Mouse (Mus musculus): ENCODE measurements at regions not wholly inside any gene's neighbourhood (a gene's known extent, or its start where the extent isn't known, plus 50 kb on each side); places are given as distances from the start of the nearest gene placed in this dataset.
"Not testable (repeated sequence)": the region's sequence is repeated elsewhere in the genome, so short reads cannot be mapped to it uniquely, and the experiment has no call there.

DNA sequence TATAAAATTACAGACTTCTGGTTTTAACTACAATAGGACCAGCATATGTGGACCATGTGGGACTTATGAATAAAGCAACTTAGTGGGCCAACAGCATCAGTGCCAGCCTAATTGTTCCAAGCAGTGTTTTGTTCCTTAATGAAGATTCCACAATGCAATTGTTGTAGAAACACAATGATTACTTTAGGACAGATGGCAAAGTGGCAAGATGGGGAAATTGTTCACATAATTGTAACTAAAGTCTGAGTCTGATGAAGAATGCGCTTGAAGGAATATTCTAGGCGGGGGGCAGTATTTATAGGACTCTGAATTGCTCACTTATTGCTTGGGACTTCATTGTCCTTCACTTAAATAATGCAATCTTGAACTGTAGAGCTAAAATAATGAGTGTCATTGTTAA is 253.4 kb upstream of the Kcnj3 start:
- in situ Hi-C loops (cut with MboI; ENCODE audit: low pct_unique_long_range_greater_than_20kb in 1 of 2, low sequenced_read_pairs in 2 of 2, unreplicated experiment in 1 of 2) = no loop called here

DNA sequence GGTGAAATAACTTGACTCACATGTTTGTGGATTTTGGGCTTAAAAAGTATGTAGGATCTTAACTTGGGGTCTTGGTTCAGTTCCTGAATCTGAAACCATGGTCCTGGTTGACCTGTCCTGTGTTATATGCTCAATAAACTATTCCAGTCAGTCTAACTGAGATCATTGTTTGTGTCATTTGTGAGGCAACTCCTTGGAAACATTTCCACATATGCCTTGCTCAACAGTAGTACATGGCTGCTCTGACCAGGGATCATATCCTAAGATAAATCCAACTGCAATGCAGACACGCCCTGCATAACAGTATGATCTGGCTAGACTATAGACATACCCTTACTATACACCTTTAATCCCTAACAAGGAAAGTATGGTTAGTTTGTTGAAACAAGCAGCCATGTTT is 228.9 kb upstream of the Kcnj3 start:
- in situ Hi-C loops (cut with MboI; ENCODE audit: low pct_unique_long_range_greater_than_20kb in 1 of 2, low sequenced_read_pairs in 2 of 2, unreplicated experiment in 1 of 2) = no loop called here

DNA sequence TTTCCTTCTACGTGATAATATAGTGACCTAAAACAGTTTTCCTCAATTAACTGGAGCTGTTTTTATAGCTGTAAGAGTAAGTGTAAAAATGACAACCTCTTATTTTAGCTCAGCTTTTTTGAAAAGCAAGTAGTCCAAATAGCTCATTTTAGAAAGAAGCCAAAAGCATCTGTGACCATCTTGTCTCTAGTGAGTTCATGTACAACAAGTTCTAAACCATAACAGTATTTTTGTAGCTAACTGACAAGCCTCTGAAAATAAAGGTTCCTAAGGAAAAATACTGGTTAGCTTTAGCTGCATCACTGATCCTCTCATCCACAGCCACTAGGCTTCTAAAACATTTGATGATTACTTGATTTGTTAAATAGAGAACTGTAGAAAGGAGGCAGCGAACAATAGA is 227.2 kb upstream of the Kcnj3 start:
- in situ Hi-C loops (cut with MboI; ENCODE audit: low pct_unique_long_range_greater_than_20kb in 1 of 2, low sequenced_read_pairs in 2 of 2, unreplicated experiment in 1 of 2) = no loop called here

DNA sequence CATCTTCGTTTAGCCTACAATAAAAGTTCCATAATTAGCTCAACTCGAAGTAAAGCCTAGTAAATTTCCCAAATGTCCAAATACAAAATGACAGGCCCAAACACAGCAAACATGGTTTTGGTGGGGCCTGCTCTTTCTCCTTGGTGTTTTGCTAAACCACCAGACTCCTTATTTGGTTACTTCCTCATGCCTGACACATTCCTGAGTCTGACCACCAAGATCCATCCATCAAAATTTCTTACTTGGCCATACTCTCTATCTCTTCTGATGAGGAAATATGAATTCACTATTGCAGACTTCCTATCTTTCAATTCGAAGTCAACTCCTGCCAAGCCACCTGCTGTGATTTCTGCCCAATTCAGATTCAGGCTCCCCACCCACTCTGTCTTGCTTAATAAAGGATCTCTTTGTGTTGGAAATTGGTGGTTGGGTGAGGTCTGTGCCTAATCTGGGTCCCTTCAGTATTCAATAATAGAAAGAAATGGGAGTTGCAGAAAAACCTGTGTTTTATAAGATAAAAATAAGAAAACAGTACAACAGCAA is 225.9 kb upstream of the Kcnj3 start:
- in situ Hi-C loops (cut with MboI; ENCODE audit: low pct_unique_long_range_greater_than_20kb in 1 of 2, low sequenced_read_pairs in 2 of 2, unreplicated experiment in 1 of 2) = no loop called here

DNA sequence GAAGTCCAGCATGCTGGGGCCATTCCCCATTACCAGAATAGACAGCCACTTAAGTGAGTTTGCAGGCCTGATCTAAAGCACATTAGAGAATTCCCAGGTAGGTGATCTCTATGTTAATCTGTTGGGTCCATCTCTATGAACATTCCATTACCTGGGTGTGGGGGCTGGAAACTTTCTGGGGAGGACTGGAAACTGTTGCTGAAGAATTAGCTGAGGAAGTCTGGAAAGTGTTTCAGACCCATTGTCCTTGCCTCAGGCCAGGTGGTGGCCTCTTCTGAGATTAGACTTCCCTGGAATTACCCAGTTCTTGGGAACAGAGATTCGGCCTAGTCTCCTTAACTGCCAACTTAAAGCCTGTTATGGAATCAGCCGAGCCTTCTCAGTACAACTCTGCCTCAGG is 224.5 kb upstream of the Kcnj3 start:
- in situ Hi-C loops (cut with MboI; ENCODE audit: low pct_unique_long_range_greater_than_20kb in 1 of 2, low sequenced_read_pairs in 2 of 2, unreplicated experiment in 1 of 2) = no loop called here

DNA sequence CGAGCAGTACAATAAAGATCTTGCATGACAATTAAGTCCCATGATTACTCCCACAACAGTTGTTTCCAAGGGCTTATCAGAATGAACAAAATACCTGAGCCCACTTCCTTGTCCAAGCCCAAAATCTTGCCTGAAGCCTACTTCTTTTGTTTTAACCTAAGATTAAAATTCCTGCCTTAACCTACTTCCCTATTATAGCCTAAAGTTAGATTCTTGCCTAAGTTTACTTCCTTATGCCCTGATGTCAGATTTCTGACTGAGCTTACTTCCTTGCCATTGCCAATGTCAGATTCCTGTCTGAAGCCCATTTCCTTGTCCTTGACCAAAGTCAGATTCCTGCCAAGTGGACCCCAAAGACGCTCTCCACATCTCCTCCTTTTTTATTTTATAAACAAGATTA is 213.7 kb upstream of the Kcnj3 start:
- in situ Hi-C loops (cut with MboI; ENCODE audit: low pct_unique_long_range_greater_than_20kb in 1 of 2, low sequenced_read_pairs in 2 of 2, unreplicated experiment in 1 of 2) = no loop called here

DNA sequence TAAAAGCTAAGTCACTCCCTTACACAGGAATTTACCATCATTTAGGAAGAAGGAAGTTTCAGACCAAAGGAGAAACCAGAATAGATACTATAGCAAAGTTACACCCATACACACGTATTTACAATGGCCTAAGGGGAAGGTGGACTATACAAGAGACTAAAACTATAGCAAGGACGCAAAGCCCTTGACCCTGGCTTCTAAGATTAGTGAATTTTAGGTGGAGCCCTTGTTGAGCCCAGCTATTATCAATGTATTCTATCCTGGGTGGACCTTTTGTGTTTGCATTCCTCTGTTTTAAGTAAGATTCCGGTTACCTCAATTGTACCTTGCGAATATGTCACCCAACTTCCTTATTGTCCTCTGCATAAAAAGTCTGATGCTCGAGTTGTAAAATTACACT is 213.0 kb upstream of the Kcnj3 start:
- in situ Hi-C loops (cut with MboI; ENCODE audit: low pct_unique_long_range_greater_than_20kb in 1 of 2, low sequenced_read_pairs in 2 of 2, unreplicated experiment in 1 of 2) = not testable (repeated sequence)

DNA sequence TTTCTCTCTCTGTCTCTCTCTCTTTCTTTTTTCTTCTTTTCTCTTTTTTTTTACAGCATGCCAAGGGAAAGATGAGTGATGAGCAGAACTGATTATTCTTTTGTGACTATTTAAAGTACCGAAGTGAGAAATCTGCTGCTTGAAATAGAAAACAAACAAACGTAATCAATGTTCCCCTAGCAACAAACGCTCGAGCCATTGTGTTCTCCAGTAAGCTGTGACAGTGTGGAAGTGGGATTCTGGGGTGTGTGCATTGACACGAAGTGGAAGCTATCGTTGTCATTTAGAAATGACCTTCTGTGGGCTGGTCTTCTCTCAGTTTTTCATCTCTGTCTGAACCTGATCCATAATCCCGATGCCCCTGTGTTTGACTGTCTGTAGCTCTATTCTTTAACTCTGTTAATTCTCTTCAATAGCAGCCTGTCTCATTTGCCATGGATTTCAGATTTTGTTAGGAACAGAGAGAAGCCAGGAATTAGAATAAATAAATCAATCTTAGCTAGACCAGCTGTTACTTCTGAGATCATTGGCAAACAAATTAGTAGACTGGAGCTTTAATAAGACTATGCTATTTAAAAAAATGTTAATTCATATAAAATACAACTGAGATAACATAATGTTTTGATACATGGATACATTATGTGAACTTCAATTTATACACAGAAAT is 207.5 kb upstream of the Kcnj3 start:
- in situ Hi-C loops (cut with MboI; ENCODE audit: low pct_unique_long_range_greater_than_20kb in 1 of 2, low sequenced_read_pairs in 2 of 2, unreplicated experiment in 1 of 2) = no loop called here

DNA sequence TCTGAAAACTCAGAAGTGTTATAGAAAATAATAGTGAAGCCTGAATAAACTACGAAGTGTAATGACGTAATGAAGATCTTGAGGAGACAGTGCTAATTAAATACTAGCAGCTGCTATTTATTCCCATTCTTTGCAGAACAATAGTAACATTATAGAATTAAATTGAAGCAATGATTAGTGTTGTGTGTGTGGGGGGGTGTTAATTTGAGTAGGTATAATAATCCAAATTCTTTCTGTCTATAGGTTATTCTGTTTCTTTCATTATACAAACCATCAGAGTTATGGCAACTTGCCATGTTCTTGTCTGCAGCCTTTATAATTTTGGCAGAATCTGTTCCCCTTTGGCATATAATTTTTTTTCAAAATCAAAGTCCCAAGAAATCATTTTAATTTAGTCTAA is 203.9 kb upstream of the Kcnj3 start:
- in situ Hi-C loops (cut with MboI; ENCODE audit: low pct_unique_long_range_greater_than_20kb in 1 of 2, low sequenced_read_pairs in 2 of 2, unreplicated experiment in 1 of 2) = no loop called here

DNA sequence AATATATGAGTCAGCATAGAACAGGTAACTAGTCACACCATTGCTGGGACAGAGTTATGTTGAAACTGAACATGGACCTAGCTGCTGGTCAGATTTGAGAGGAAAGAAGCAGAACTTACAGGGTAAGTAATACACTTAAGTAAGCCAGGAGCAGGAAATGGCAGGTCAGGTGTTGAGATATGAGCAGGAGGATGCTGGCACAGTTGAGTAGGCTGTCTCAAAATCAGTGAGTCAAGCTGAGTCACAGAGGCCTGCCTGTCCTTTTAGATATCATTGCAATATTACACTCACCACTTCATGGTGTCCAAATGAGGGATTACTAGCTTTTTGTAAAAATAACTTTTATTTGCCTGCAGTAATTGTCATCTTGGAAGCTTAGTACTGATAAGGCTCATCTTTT is 182.6 kb upstream of the Kcnj3 start:
- in situ Hi-C loops (cut with MboI; ENCODE audit: low pct_unique_long_range_greater_than_20kb in 1 of 2, low sequenced_read_pairs in 2 of 2, unreplicated experiment in 1 of 2) = no loop called here

DNA sequence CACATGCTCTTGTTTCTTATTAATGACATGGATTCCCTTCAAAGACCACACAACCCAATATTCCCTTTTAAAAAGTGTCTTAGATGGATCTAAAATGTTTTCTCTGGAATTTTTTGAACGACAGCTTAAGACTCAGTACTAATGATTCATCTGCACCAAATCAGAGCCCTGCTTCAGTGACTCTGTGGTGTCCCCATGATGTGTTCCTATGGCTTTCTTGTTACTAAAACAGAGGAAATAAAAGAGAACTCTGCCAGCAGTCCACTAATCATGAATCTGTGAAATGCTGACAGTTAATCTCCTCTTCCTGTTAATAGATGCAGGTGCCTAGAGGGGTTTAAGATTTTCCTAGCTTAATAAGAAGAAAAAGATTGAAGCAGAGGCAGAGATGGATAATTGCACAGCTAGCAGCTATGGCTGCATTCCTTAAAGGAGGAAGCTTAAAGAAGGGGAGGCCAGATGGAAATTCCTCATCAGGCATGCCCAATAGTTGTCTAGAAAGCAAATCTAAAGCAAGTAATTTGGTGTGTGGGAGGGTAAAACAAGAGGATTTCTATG is 173.0 kb upstream of the Kcnj3 start:
- in situ Hi-C loops (cut with MboI; ENCODE audit: low pct_unique_long_range_greater_than_20kb in 1 of 2, low sequenced_read_pairs in 2 of 2, unreplicated experiment in 1 of 2) = no loop called here

DNA sequence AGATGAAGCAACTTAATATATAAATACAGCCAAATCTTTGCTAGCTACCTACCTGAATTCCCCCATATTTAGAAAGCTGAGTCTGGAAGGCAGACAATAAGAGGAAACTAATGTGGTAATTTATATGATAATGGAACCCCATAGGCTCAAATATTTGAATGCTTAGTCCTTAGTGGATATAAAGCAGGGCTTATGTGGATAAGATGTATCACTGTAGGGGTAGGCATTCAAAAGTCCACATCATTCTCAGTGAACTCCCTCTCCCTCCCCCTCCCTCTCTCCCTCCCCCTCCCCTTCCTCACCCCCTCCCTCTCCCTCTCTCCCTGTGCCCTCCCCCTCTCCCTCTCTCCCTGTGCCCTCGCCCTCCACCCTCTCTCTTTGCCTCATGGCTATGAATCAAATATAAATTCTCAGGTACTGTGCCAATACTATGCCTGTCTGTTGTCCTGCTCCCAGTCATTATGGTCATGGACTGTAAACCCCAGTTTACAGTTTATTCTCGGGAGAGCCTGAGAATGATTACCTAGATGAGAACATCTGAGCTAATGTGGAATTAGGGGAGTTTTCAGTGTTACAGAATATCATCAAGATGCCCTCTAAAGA is 171.8 kb upstream of the Kcnj3 start:
- in situ Hi-C loops (cut with MboI; ENCODE audit: low pct_unique_long_range_greater_than_20kb in 1 of 2, low sequenced_read_pairs in 2 of 2, unreplicated experiment in 1 of 2) = no loop called here

DNA sequence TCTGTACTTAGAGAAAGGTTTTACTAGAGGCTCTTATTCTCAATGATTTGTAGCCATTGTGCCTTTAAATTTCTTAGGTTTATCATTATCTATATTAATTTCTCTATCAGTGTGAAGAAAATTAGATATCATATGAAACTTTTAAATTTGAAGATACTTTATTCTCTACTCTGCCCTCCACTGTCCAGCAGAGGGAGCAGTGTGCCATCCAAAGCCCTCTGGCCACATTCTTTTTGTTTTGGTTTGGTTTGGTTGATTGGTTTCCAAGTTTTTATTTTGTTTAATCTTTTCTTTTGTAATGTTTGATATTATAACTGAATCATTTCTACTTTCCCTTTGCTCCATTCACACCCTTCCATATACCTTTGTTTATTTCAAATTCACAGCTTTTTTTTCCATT is 129.4 kb upstream of the Kcnj3 start:
- in situ Hi-C loops (cut with MboI; ENCODE audit: low pct_unique_long_range_greater_than_20kb in 1 of 2, low sequenced_read_pairs in 2 of 2, unreplicated experiment in 1 of 2) = loop anchor here (25.0 kb wide), 1 partner anchor 731 kb away; no protein-coding TSS in a partner anchor

DNA sequence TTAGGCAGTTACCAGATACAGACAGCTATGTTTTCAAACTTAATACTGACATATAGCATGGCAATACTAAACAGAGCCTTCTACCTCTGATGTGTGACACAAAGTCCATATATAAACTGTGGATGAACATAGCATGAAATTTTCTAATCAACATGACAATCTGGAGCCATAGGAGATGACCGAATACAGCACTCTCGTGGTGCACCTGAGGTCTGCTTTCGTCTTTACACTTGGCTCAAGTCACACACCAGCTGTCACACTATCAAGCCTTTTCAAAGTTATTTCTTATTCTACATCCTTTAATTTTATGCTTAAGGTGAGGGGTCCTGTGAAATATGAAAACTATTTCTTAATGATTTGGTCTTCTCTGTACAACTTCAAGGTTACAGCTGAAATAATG is 120.1 kb upstream of the Kcnj3 start:
- in situ Hi-C loops (cut with MboI; ENCODE audit: low pct_unique_long_range_greater_than_20kb in 1 of 2, low sequenced_read_pairs in 2 of 2, unreplicated experiment in 1 of 2) = loop anchor here (25.0 kb wide), 1 partner anchor 722 kb away; no protein-coding TSS in a partner anchor

DNA sequence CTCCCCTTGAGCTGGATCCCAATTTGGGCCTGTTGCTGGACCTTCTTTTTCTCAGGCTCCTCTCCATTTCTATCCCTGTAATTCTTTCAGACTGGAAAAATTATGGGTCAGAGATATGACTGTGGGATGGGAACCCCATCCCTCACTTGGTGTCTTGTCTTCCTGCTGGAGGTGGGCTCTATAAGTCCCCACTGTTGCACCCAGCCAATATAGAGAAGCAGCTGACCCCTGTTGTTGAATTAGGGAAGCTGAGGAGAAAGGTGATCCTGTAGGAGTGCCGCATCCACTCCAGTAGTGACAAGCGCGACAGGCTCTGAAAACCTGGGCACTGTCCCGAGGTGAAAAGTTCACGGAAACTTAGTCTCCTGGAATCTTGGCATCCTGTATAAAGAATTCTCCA is 81.7 kb upstream of the Kcnj3 start:
- in situ Hi-C loops (cut with MboI; ENCODE audit: low pct_unique_long_range_greater_than_20kb in 1 of 2, low sequenced_read_pairs in 2 of 2, unreplicated experiment in 1 of 2) = not testable (repeated sequence)

Measured in mouse embryonic stem cell (cell line).